Comparison of ENCODE assay signal across 12 mouse cellular contexts in the genomic region with DNA sequence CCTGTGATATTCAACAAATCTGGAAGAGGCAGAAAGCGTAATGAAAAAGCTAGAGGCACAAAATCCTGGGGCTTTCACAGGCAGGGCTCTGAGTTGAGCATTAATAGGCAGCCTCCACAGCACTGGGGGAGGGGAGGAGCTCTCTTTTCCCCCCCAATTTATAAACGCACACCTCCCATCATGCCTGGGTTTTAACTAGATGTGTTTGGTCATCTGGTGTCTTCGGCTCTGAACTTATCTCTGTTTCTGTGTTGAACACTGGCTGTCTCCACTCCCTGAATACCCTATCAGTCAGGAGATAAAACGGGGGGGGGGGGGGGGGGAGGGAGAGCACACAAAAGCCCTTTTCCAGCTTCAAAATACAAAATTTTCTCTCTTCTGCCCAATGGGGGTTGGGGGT. TPM values are rescaled to one million over a fixed set of nuclear protein-coding genes. Genes with fewer than 3 reads are reported as not detected.
DNase-seq lines count a peak whose midpoint lies in the region; ATAC-seq lines count a peak whose summit lies in the region.
"Had no signal": no experiment of that assay in that cellular context is flagged by ENCODE, and none has a peak within 500 bp of the region (broad histone marks: within the 10 kb centered on the region; RNA-seq: fewer than 3 reads in every experiment).

No protein-coding gene starts in this region.

- H3K27ac ChIP-seq in embryonic facial prominence, embryonic 10.5 days (replicated peaks) = peak overlapping the region; percentile 77
- peak overlapping the region; percentile 79 for H3K27ac ChIP-seq in hindbrain, embryonic 15.5 days (replicated peaks)
- peak overlapping the region; percentile 97 for H3K27ac ChIP-seq in midbrain, embryonic 13.5 days

- H3K4me2 ChIP-seq in hindbrain, embryonic 15.5 days = peak overlapping the region; percentile 18; the same call in 1 of the 2 replicates
- peak overlapping the region; percentile 42 for H3K4me2 ChIP-seq in midbrain, embryonic 13.5 days (replicated peaks)

- no peak for ATAC-seq in hindbrain, embryonic 15.5 days (ENCODE audit: low FRiP score, low read depth)
- peak; percentile 76 for ATAC-seq in midbrain, embryonic 13.5 days
- ATAC-seq: activated CD4-positive, CD25-positive, alpha-beta regulatory T cell, adult 4 months; inflammation-experienced regulatory T-cells, adult 6 months had no signal

- WGBS in embryonic facial prominence, embryonic 10.5 days = 18% methylated on average over 4 of the region's 4 CpGs
- 9% methylated on average over 3 of the region's 4 CpGs for WGBS in hindbrain, embryonic 15.5 days
- 4% methylated on average over 4 of the region's 4 CpGs for WGBS in midbrain, embryonic 13.5 days

- H3K9me3 ChIP-seq in embryonic facial prominence, embryonic 10.5 days = no peaks in the 10 kb centered on the region
- no peaks in the 10 kb centered on the region for H3K9me3 ChIP-seq in hindbrain, embryonic 15.5 days
- no peaks in the 10 kb centered on the region for H3K9me3 ChIP-seq in midbrain, embryonic 13.5 days

- peak; percentile 37 for DNase-seq in embryo, embryonic 10 days (ENCODE audit: low spot score)
- peak; percentile 15 for DNase-seq in embryonic facial prominence, embryonic 10.5 days (ENCODE audit: low spot score)
- DNase-seq in layer of hippocampus, adult 9-11 months = no peak
- no peak for DNase-seq in left cerebral cortex, adult 9 months (ENCODE audit: low spot score in 2 of 2)
- DNase-seq in ovary, postnatal 36 days (ENCODE audit: low spot score) = no peak
- DNase-seq: cerebellum, adult 11-12 months; gastrocnemius, postnatal 25 days; right cerebral cortex, postnatal 25 days had no signal

- H3K4me3 ChIP-seq in embryonic facial prominence, embryonic 10.5 days = 0 out of 2 replicates have a peak overlapping the region, but pooled peaks have one; percentile 25
- no peak overlapping the region for H3K4me3 ChIP-seq in hindbrain, embryonic 15.5 days
- H3K4me3 ChIP-seq in midbrain, embryonic 13.5 days (replicated peaks) = no peak overlapping the region

- no peaks in the 10 kb centered on the region for H3K27me3 ChIP-seq in embryonic facial prominence, embryonic 10.5 days (replicated peaks; ENCODE audit: low read depth, poor library complexity, severe bottlenecking)
- no peaks in the 10 kb centered on the region for H3K27me3 ChIP-seq in hindbrain, embryonic 15.5 days
- no peaks in the 10 kb centered on the region for H3K27me3 ChIP-seq in midbrain, embryonic 13.5 days

- no peak overlapping the region for H3K9ac ChIP-seq in hindbrain, embryonic 15.5 days
- peak overlapping the region; percentile 45 for H3K9ac ChIP-seq in midbrain, embryonic 13.5 days (replicated peaks)

- H3K4me1 ChIP-seq in embryonic facial prominence, embryonic 10.5 days = peaks cover 53% of the 10 kb centered on the region
- H3K4me1 ChIP-seq in hindbrain, embryonic 15.5 days (replicated peaks) = peaks cover 67% of the 10 kb centered on the region
- H3K4me1 ChIP-seq in midbrain, embryonic 13.5 days (replicated peaks) = peaks cover 75% of the 10 kb centered on the region

- H3K36me3 ChIP-seq in embryonic facial prominence, embryonic 10.5 days (replicated peaks) = no peaks in the 10 kb centered on the region; the same call in 1 of the 2 replicates
- H3K36me3 ChIP-seq in hindbrain, embryonic 15.5 days = no peaks in the 10 kb centered on the region
- H3K36me3 ChIP-seq in midbrain, embryonic 13.5 days = peaks cover 21% of the 10 kb centered on the region

RNA-seq across cellular contexts. Expression of gene Srgap3, which starts 44.3 kb away (rescaled TPM):
- polyA plus RNA-seq in embryonic facial prominence, embryonic 10.5 days (2016; fragmentation: Nextera tagmentation; extraction: Ambion mirVana) = 8.0 and 10.5 TPM in 2 replicates
- 30.5 and 36.8 TPM in 2 replicates for polyA plus RNA-seq in hindbrain, embryonic 15.5 days (2015; fragmentation: Nextera tagmentation; extraction: Ambion mirVana)
- 49.8 and 53.5 TPM in 2 replicates for polyA plus RNA-seq in midbrain, embryonic 13.5 days (2015; fragmentation: Nextera tagmentation; extraction: Ambion mirVana)

Comparison
In these comparisons a context has a peak if more than half of its experiments do, and no peak if none do; other contexts are left out.
1. DNase-seq: peak in embryo, embryonic 10 days (single experiment) and embryonic facial prominence, embryonic 10.5 days (single experiment); none in layer of hippocampus, adult 9-11 months (single experiment), left cerebral cortex, adult 9 months (0 of 2) and ovary, postnatal 36 days (single experiment).
2. Peak in every context shown above with its lines, with median percentiles within 50 percentile points of each other: H3K27ac ChIP-seq.